Mouse (Mus musculus) myocyte (in vitro differentiated cells): ENCODE data around the gene Lst1. TPM values are rescaled to one million over a fixed set of nuclear protein-coding genes. Genes with fewer than 3 reads are reported as not detected.

ENCODE experiments used
- H3K27me3 ChIP-seq: one replicate; pipeline ENCODE4 v1.6.1; 2011; ENCODE audit not compliant: control insufficient read depth, insufficient read depth, insufficient read length
- H3K36me3 ChIP-seq: one replicate; pipeline ENCODE4 v1.6.1; 2011; ENCODE audit not compliant: control insufficient read depth, insufficient read depth
- H3K4me2 ChIP-seq: one replicate; pipeline ENCODE4 v1.6.1; 2011; ENCODE audit warnings: low read depth, control low read depth
- H3K4me3 ChIP-seq: one replicate; pipeline ENCODE4 v1.5.1; 2011; ENCODE audit warnings: mild to moderate bottlenecking, control low read depth, moderate library complexity
- H3K79me2 ChIP-seq: one replicate; pipeline ENCODE4 v1.6.1; 2011; ENCODE audit not compliant: control insufficient read depth, insufficient read depth
- H3ac ChIP-seq: one replicate; pipeline ENCODE4 v1.6.1; 2011; ENCODE audit not compliant: control insufficient read depth, insufficient read length
- CEBPB ChIP-seq: IDR thresholded peaks from 2 replicates; pipeline ENCODE4 v1.6.1; 2011; ENCODE audit warnings: mild to moderate bottlenecking, moderate library complexity; ENCODE audit not compliant: poor library complexity, insufficient read depth, severe bottlenecking
- E2F4 ChIP-seq: IDR thresholded peaks from one replicate; pipeline ENCODE4 v1.6.1; 2011; ENCODE audit warnings: mild to moderate bottlenecking, control low read depth, moderate library complexity; ENCODE audit not compliant: insufficient read depth
- MAX ChIP-seq: IDR thresholded peaks from one replicate; pipeline ENCODE4 v1.6.1; 2011; ENCODE audit warnings: low read depth, mild to moderate bottlenecking, control low read depth
- MYOD1 ChIP-seq, 3 experiments: IDR thresholded peaks; one replicate each; pipeline ENCODE4 v1.6.1; 2011; ENCODE audit warnings: control low read depth in 2 of 3, low read depth in 2 of 3, mild to moderate bottlenecking in 2 of 3, moderate library complexity in 1 of 3; ENCODE audit not compliant: insufficient read length in 2 of 3, control insufficient read depth in 1 of 3
- MYOG ChIP-seq, 3 experiments: IDR thresholded peaks; one replicate each; pipeline ENCODE4 v1.6.1; 2011; ENCODE audit warnings: control low read depth in 2 of 3, low read depth in 2 of 3, mild to moderate bottlenecking in 2 of 3; ENCODE audit not compliant: insufficient read length in 2 of 3, control insufficient read depth in 1 of 3, insufficient read depth in 1 of 3
- POLR2A ChIP-seq: IDR thresholded peaks from one replicate; pipeline ENCODE4 v1.6.1; 2011; ENCODE audit warnings: low read depth, mild to moderate bottlenecking, control low read depth, moderate library complexity; ENCODE audit not compliant: insufficient read length
- POLR2AphosphoS2 ChIP-seq: IDR thresholded peaks from one replicate; pipeline ENCODE4 v1.6.1; 2011; ENCODE audit warnings: low read depth, control low read depth; ENCODE audit not compliant: insufficient read length
- REST ChIP-seq: IDR thresholded peaks from one replicate; pipeline ENCODE4 v1.6.1; 2011; ENCODE audit warnings: mild to moderate bottlenecking, control low read depth, moderate library complexity; ENCODE audit not compliant: insufficient read depth, insufficient read length
- SRF ChIP-seq: IDR thresholded peaks from one replicate; pipeline ENCODE4 v1.6.1; 2011; ENCODE audit warnings: low read depth; ENCODE audit not compliant: control insufficient read depth, insufficient read length
- TCF12 ChIP-seq: IDR thresholded peaks from one replicate; pipeline ENCODE4 v1.6.1; 2011; ENCODE audit warnings: mild to moderate bottlenecking, control low read depth; ENCODE audit not compliant: poor library complexity, insufficient read depth, severe bottlenecking
- TCF3 ChIP-seq: IDR thresholded peaks from one replicate; pipeline ENCODE4 v1.6.1; 2011; ENCODE audit warnings: low read depth, control low read depth; ENCODE audit not compliant: insufficient read length
- USF1 ChIP-seq: IDR thresholded peaks from one replicate; pipeline ENCODE4 v1.6.1; 2011; ENCODE audit warnings: low read depth, mild to moderate bottlenecking, control low read depth, moderate library complexity
- polyA plus RNA-seq: library from polyadenylated mRNA; unstranded; fragments of >200 nt; fragmentation: generic; extraction: Trizol; gene quantifications from one replicate; pipeline ENCODE4 v1.2.1, GENCODE M21; 2012; ENCODE audit warnings: missing spikeins

Lst1 gene
- polyA plus RNA-seq, 1 experiment, result 4.3 TPM

GRCm38 (mm10) chr17:35153077-35153476, 35.2 kb downstream of the Lst1 start:
- TF ChIP-seq SRF, result no peak
- TF ChIP-seq USF1, result no peak
- TF ChIP-seq MYOG (IDR thresholded peaks at IDR 0.05; ENCODE audit: control insufficient read depth in 1 of 3, insufficient read depth in 1 of 3, insufficient read length in 2 of 3, low read depth in 2 of 3), result no peak
- TF ChIP-seq E2F4, result no peak
- TF ChIP-seq CEBPB, result no peak
- TF ChIP-seq REST, result no peak
- TF ChIP-seq MYOD1 (IDR thresholded peaks at IDR 0.05; ENCODE audit: control insufficient read depth in 1 of 3, insufficient read length in 2 of 3, low read depth in 2 of 3), result no peak
- TF ChIP-seq POLR2AphosphoS2, result no peak
- TF ChIP-seq TCF12, result no peak
- TF ChIP-seq TCF3, result no peak
- no peak for TF ChIP-seq POLR2A
- TF ChIP-seq MAX, result no peak
- peaks cover 45% of the 10 kb centered on the region for H3K36me3 ChIP-seq
- no peak overlapping the region for H3K4me2 ChIP-seq
- H3K27me3 ChIP-seq, result no peaks in the 10 kb centered on the region
- peaks cover 8% of the 10 kb centered on the region for H3K79me2 ChIP-seq
- H3K4me3 ChIP-seq, result no peak overlapping the region
- H3ac ChIP-seq, result no peak overlapping the region

GRCm38 (mm10) chr17:35152121-35152520, 36.1 kb downstream of the Lst1 start:
- H3ac ChIP-seq, result no peak overlapping the region
- peaks cover 44% of the 10 kb centered on the region for H3K36me3 ChIP-seq
- no peaks in the 10 kb centered on the region for H3K27me3 ChIP-seq
- no peak for TF ChIP-seq TCF12
- no peak for TF ChIP-seq POLR2A
- no peak for TF ChIP-seq MYOG (IDR thresholded peaks at IDR 0.05; ENCODE audit: control insufficient read depth in 1 of 3, insufficient read depth in 1 of 3, insufficient read length in 2 of 3, low read depth in 2 of 3)
- no peak for TF ChIP-seq CEBPB
- TF ChIP-seq TCF3, result no peak
- no peak for TF ChIP-seq REST
- TF ChIP-seq MYOD1 (IDR thresholded peaks at IDR 0.05; ENCODE audit: control insufficient read depth in 1 of 3, insufficient read length in 2 of 3, low read depth in 2 of 3), result no peak
- no peak for TF ChIP-seq SRF
- TF ChIP-seq POLR2AphosphoS2, result no peak
- no peak for TF ChIP-seq USF1
- TF ChIP-seq MAX, result no peak
- TF ChIP-seq E2F4, result no peak
- no peak overlapping the region for H3K4me3 ChIP-seq
- H3K4me2 ChIP-seq, result no peak overlapping the region
- peaks cover 1% of the 10 kb centered on the region for H3K79me2 ChIP-seq

GRCm38 (mm10) chr17:35147922-35148639, 40.2 kb downstream of the Lst1 start:
- TF ChIP-seq E2F4, result no peak
- TF ChIP-seq REST, result no peak
- TF ChIP-seq POLR2AphosphoS2, result peak; percentile 87
- TF ChIP-seq SRF, result no peak
- H3K27me3 ChIP-seq, result no peaks in the 10 kb centered on the region
- H3K4me2 ChIP-seq, result no peak overlapping the region
- no peak overlapping the region for H3K4me3 ChIP-seq
- no peak overlapping the region for H3ac ChIP-seq
- peaks cover 38% of the 10 kb centered on the region for H3K36me3 ChIP-seq
- H3K79me2 ChIP-seq, result no peaks in the 10 kb centered on the region

- TF ChIP-seq POLR2AphosphoS2, result peak; percentile 13
- no peak for TF ChIP-seq TCF12
- no peak for TF ChIP-seq CEBPB
- no peak for TF ChIP-seq POLR2A
- TF ChIP-seq E2F4, result no peak
- no peak for TF ChIP-seq USF1
- Histone ChIP-seq H3ac (no peak overlapping the region), H3K27me3 (no peaks in the 10 kb centered on the region), H3K4me3 (no peak overlapping the region), H3K4me2 (no peak overlapping the region), H3K79me2 (no peaks in the 10 kb centered on the region), H3K36me3 (peaks cover 38% of the 10 kb centered on the region)
These were observed 40.9 kb downstream of the Lst1 start for GRCm38 (mm10) chr17:35147348-35147747.

- Histone ChIP-seq H3K36me3 (peaks cover 44% of the 10 kb centered on the region), H3K4me3 (no peak overlapping the region), H3ac (no peak overlapping the region), H3K79me2 (no peaks in the 10 kb centered on the region), H3K4me2 (no peak overlapping the region), H3K27me3 (no peaks in the 10 kb centered on the region)
- TF ChIP-seq POLR2AphosphoS2 (peak; percentile 76), CEBPB (no peak)
These were observed 42.1 kb downstream of the Lst1 start for GRCm38 (mm10) chr17:35146139-35146538.
